Mouse (Mus musculus): ENCODE data around the gene Hmces. TPM values are rescaled to one million over a fixed set of nuclear protein-coding genes. Genes with fewer than 3 reads are reported as not detected.

The Hmces gene
- polyA plus RNA-seq, 1 experiment from 2014 or later: 59.2 TPM

- Histone ChIP-seq H3K36me3 (replicated peaks; ENCODE audit: control insufficient read depth, insufficient read depth, low read depth, low read length) (peaks cover 3% of the 10 kb centered on the region; the same call in 1 of the 2 replicates), H3K4me3 (ENCODE audit: low read depth, low read length) (peak within 1 kb of the TSS; percentile 71), H3K9ac (replicated peaks; ENCODE audit: low read length) (peak within 1 kb of the TSS; percentile 80), H3K4me2 (ENCODE audit: low read depth, low read length) (peak within 1 kb of the TSS; percentile 56), H3K27me3 (ENCODE audit: control insufficient read depth, insufficient read depth, low read length) (no peaks in the 10 kb centered on the region), H3K4me1 (ENCODE audit: control insufficient read depth, insufficient read depth, low read length) (no peaks in the 10 kb centered on the region), H3K27ac (replicated peaks; ENCODE audit: low read depth, low read length) (0 out of 2 replicates have a peak within 1 kb of the TSS, but pooled peaks have one; percentile 9), H3K9me3 (replicated peaks; ENCODE audit: control insufficient read depth, low read length) (no peaks in the 10 kb centered on the region)
- WGBS: under 1% methylated on average over 31 of the region's 31 CpGs
- DNase-seq (ENCODE audit: low spot score) (peak; percentile 100), ATAC-seq (replicated peaks; ENCODE audit: insufficient number of reproducible peaks, low FRiP score, low TSS enrichment, low read depth) (peak; percentile 97)
Measured at GRCm38 (mm10) chr6:87887594-87888233, 26.0 kb upstream of the Hmces start, which contains the start of gene Copg1. Copg1 (plus strand) TSS chr6:87887814.

- H3K9ac ChIP-seq (replicated peaks; ENCODE audit: low read length): no peak overlapping the region
- H3K4me2 ChIP-seq (ENCODE audit: low read depth, low read length): no peak overlapping the region
- no peak overlapping the region for H3K4me3 ChIP-seq (ENCODE audit: low read depth, low read length)
- 89% methylated on average over 7 of the region's 7 CpGs for WGBS
- peaks cover 14% of the 10 kb centered on the region for H3K36me3 ChIP-seq (replicated peaks; ENCODE audit: control insufficient read depth, insufficient read depth, low read depth, low read length)
- ATAC-seq (replicated peaks; ENCODE audit: insufficient number of reproducible peaks, low FRiP score, low TSS enrichment, low read depth) (no peak), DNase-seq (ENCODE audit: low spot score) (no peak)
- H3K27ac ChIP-seq (replicated peaks; ENCODE audit: low read depth, low read length): no peak overlapping the region
- H3K9me3 ChIP-seq (replicated peaks; ENCODE audit: control insufficient read depth, low read length): no peaks in the 10 kb centered on the region
- no peaks in the 10 kb centered on the region for H3K4me1 ChIP-seq (ENCODE audit: control insufficient read depth, insufficient read depth, low read length)
- H3K27me3 ChIP-seq (ENCODE audit: control insufficient read depth, insufficient read depth, low read length): no peaks in the 10 kb centered on the region
Measured at GRCm38 (mm10) chr6:87893931-87894330, 19.8 kb upstream of the Hmces start.

GRCm38 (mm10) chr6:87898028-87898427, 15.7 kb upstream of the Hmces start:
- no peaks in the 10 kb centered on the region for H3K27me3 ChIP-seq (ENCODE audit: control insufficient read depth, insufficient read depth, low read length)
- H3K4me3 ChIP-seq (ENCODE audit: low read depth, low read length): no peak overlapping the region
- ATAC-seq (replicated peaks; ENCODE audit: insufficient number of reproducible peaks, low FRiP score, low TSS enrichment, low read depth) (no peak), DNase-seq (ENCODE audit: low spot score) (no peak)
- H3K27ac ChIP-seq (replicated peaks; ENCODE audit: low read depth, low read length): no peak overlapping the region
- no peak overlapping the region for H3K9ac ChIP-seq (replicated peaks; ENCODE audit: low read length)
- no peaks in the 10 kb centered on the region for H3K4me1 ChIP-seq (ENCODE audit: control insufficient read depth, insufficient read depth, low read length)
- 96% methylated on average over 10 of the region's 10 CpGs for WGBS
- no peaks in the 10 kb centered on the region for H3K9me3 ChIP-seq (replicated peaks; ENCODE audit: control insufficient read depth, low read length)
- peaks cover 15% of the 10 kb centered on the region for H3K36me3 ChIP-seq (replicated peaks; ENCODE audit: control insufficient read depth, insufficient read depth, low read depth, low read length)
- no peak overlapping the region for H3K4me2 ChIP-seq (ENCODE audit: low read depth, low read length)

- Histone ChIP-seq H3K36me3 (replicated peaks; ENCODE audit: control insufficient read depth, insufficient read depth, low read depth, low read length) (peaks cover 8% of the 10 kb centered on the region), H3K27ac (replicated peaks; ENCODE audit: low read depth, low read length) (no peak overlapping the region), H3K4me1 (ENCODE audit: control insufficient read depth, insufficient read depth, low read length) (no peaks in the 10 kb centered on the region), H3K9me3 (replicated peaks; ENCODE audit: control insufficient read depth, low read length) (no peaks in the 10 kb centered on the region), H3K4me3 (ENCODE audit: low read depth, low read length) (no peak overlapping the region), H3K9ac (replicated peaks; ENCODE audit: low read length) (no peak overlapping the region), H3K4me2 (ENCODE audit: low read depth, low read length) (no peak overlapping the region), H3K27me3 (ENCODE audit: control insufficient read depth, insufficient read depth, low read length) (no peaks in the 10 kb centered on the region)
- DNase-seq (ENCODE audit: low spot score) (no peak), ATAC-seq (replicated peaks; ENCODE audit: insufficient number of reproducible peaks, low FRiP score, low TSS enrichment, low read depth) (no peak)
- 61% methylated on average over 5 of the region's 5 CpGs for WGBS
Measured at GRCm38 (mm10) chr6:87906632-87907031, 7.1 kb upstream of the Hmces start.

- WGBS: 85% methylated on average over 6 of the region's 6 CpGs
- no peaks in the 10 kb centered on the region for H3K4me1 ChIP-seq (ENCODE audit: control insufficient read depth, insufficient read depth, low read length)
- H3K4me2 ChIP-seq (ENCODE audit: low read depth, low read length): no peak overlapping the region
- ATAC-seq (replicated peaks; ENCODE audit: insufficient number of reproducible peaks, low FRiP score, low TSS enrichment, low read depth): no peak
- no peak overlapping the region for H3K4me3 ChIP-seq (ENCODE audit: low read depth, low read length)
- peaks cover 12% of the 10 kb centered on the region for H3K36me3 ChIP-seq (replicated peaks; ENCODE audit: control insufficient read depth, insufficient read depth, low read depth, low read length)
- H3K9me3 ChIP-seq (replicated peaks; ENCODE audit: control insufficient read depth, low read length): no peaks in the 10 kb centered on the region
- H3K27me3 ChIP-seq (ENCODE audit: control insufficient read depth, insufficient read depth, low read length): no peaks in the 10 kb centered on the region
- no peak for DNase-seq (ENCODE audit: low spot score)
- no peak overlapping the region for H3K27ac ChIP-seq (replicated peaks; ENCODE audit: low read depth, low read length)
- no peak overlapping the region for H3K9ac ChIP-seq (replicated peaks; ENCODE audit: low read length)
Measured at GRCm38 (mm10) chr6:87909181-87909580, 4.6 kb upstream of the Hmces start.

- WGBS: 87% methylated on average over 6 of the region's 6 CpGs
- H3K36me3 ChIP-seq (replicated peaks; ENCODE audit: control insufficient read depth, insufficient read depth, low read depth, low read length): peaks cover 6% of the 10 kb centered on the region
- ATAC-seq (replicated peaks; ENCODE audit: insufficient number of reproducible peaks, low FRiP score, low TSS enrichment, low read depth): no peak
Measured at GRCm38 (mm10) chr6:87911559-87911958, 2.2 kb upstream of the Hmces start.

GRCm38 (mm10) chr6:87914326-87915102, 779 bp downstream of the Hmces start:
- 4% methylated on average over 35 of the region's 35 CpGs for WGBS
- Histone ChIP-seq H3K4me3 (ENCODE audit: low read depth, low read length) (peak overlapping the region; percentile 91), H3K4me1 (ENCODE audit: control insufficient read depth, insufficient read depth, low read length) (no peaks in the 10 kb centered on the region; the same call in 1 of the 2 replicates), H3K9me3 (replicated peaks; ENCODE audit: control insufficient read depth, low read length) (no peaks in the 10 kb centered on the region), H3K4me2 (ENCODE audit: low read depth, low read length) (peak overlapping the region; percentile 87), H3K27me3 (ENCODE audit: control insufficient read depth, insufficient read depth, low read length) (no peaks in the 10 kb centered on the region), H3K9ac (replicated peaks; ENCODE audit: low read length) (peak overlapping the region; percentile 83), H3K36me3 (replicated peaks; ENCODE audit: control insufficient read depth, insufficient read depth, low read depth, low read length) (peaks cover 3% of the 10 kb centered on the region; the same call in 1 of the 2 replicates), H3K27ac (replicated peaks; ENCODE audit: low read depth, low read length) (peak overlapping the region; percentile 73)
- DNase-seq (ENCODE audit: low spot score) (peak; percentile 50), ATAC-seq (replicated peaks; ENCODE audit: insufficient number of reproducible peaks, low FRiP score, low TSS enrichment, low read depth) (peak; percentile 82)

More at GRCm38 (mm10) chr6:87911559-87911958, 2.2 kb upstream of the Hmces start:
- DNase-seq (ENCODE audit: low spot score): no peak
- H3K4me2 ChIP-seq (ENCODE audit: low read depth, low read length): no peak overlapping the region
- no peaks in the 10 kb centered on the region; the same call in 1 of the 2 replicates for H3K4me1 ChIP-seq (ENCODE audit: control insufficient read depth, insufficient read depth, low read length)
- H3K9me3 ChIP-seq (replicated peaks; ENCODE audit: control insufficient read depth, low read length): no peaks in the 10 kb centered on the region
- no peak overlapping the region for H3K27ac ChIP-seq (replicated peaks; ENCODE audit: low read depth, low read length)
- no peak overlapping the region for H3K4me3 ChIP-seq (ENCODE audit: low read depth, low read length)
- H3K27me3 ChIP-seq (ENCODE audit: control insufficient read depth, insufficient read depth, low read length): no peaks in the 10 kb centered on the region
- no peak overlapping the region for H3K9ac ChIP-seq (replicated peaks; ENCODE audit: low read length)

- H3K36me3 ChIP-seq (replicated peaks; ENCODE audit: control insufficient read depth, insufficient read depth, low read depth, low read length): peaks cover 3% of the 10 kb centered on the region; the same call in 1 of the 2 replicates
- no peak overlapping the region for H3K4me3 ChIP-seq (ENCODE audit: low read depth, low read length)
Measured at GRCm38 (mm10) chr6:87915939-87916338, 2.2 kb downstream of the Hmces start.

More at GRCm38 (mm10) chr6:87915939-87916338, 2.2 kb downstream of the Hmces start:
- DNase-seq (ENCODE audit: low spot score) (no peak), ATAC-seq (replicated peaks; ENCODE audit: insufficient number of reproducible peaks, low FRiP score, low TSS enrichment, low read depth) (no peak)
- Histone ChIP-seq H3K4me2 (ENCODE audit: low read depth, low read length) (no peak overlapping the region), H3K9me3 (replicated peaks; ENCODE audit: control insufficient read depth, low read length) (no peaks in the 10 kb centered on the region), H3K4me1 (ENCODE audit: control insufficient read depth, insufficient read depth, low read length) (no peaks in the 10 kb centered on the region; the same call in 1 of the 2 replicates), H3K27me3 (ENCODE audit: control insufficient read depth, insufficient read depth, low read length) (no peaks in the 10 kb centered on the region), H3K9ac (replicated peaks; ENCODE audit: low read length) (no peak overlapping the region), H3K27ac (replicated peaks; ENCODE audit: low read depth, low read length) (no peak overlapping the region)
- WGBS: 87% methylated on average over 5 of the region's 5 CpGs

All from embryonic facial prominence, embryonic 11.5 days (tissue).